Mouse (Mus musculus) liver, postnatal 0 days (tissue): ENCODE results near the gene Ier2. TPM values are rescaled to one million over a fixed set of nuclear protein-coding genes. Genes with fewer than 3 reads are reported as not detected.

Experiments used
- ATAC-seq: fragments of 200-750 bp; cut with Nextera tagmentation; 2 replicates; pipeline ENCODE4 v1.8.0; 2017; ENCODE audit warnings: mild to moderate bottlenecking, moderate library complexity
- DNase-seq: peaks from one replicate; pipeline ENCODE4 v3.0.0-alpha.2; 2016
- H3K27ac ChIP-seq: fragments of 300-500 bp; sonication (generic); 2 replicates; pipeline ENCODE4 v1.5.1; 2014; ENCODE audit warnings: antibody characterized with exemption, moderate library complexity, mild to moderate bottlenecking, low read depth
- H3K27me3 ChIP-seq: fragments of 300-500 bp; sonication (generic); 2 replicates; pipeline ENCODE4 v1.6.1; 2014; ENCODE audit warnings: low read length, control low read depth, mixed read lengths; ENCODE audit not compliant: insufficient read depth
- H3K36me3 ChIP-seq: fragments of 300-500 bp; sonication (generic); replicated peaks from 2 replicates; pipeline ENCODE4 v1.6.1; 2014; ENCODE audit warnings: mild to moderate bottlenecking, control low read depth, low read length, moderate library complexity, mixed read lengths; ENCODE audit not compliant: insufficient read depth
- H3K4me1 ChIP-seq: fragments of 300-500 bp; sonication (generic); 2 replicates; pipeline ENCODE4 v1.6.1; 2014; ENCODE audit warnings: antibody characterized with exemption, mild to moderate bottlenecking, control low read depth; ENCODE audit not compliant: insufficient read depth
- H3K4me2 ChIP-seq: fragments of 300-500 bp; sonication (generic); 2 replicates; pipeline ENCODE4 v1.6.1; 2014; ENCODE audit warnings: low read depth, mild to moderate bottlenecking, low read length, moderate library complexity, mixed read lengths
- H3K4me3 ChIP-seq: fragments of 300-500 bp; sonication (generic); 2 replicates; pipeline ENCODE4 v1.5.1; 2014; ENCODE audit warnings: low read depth, low read length
- H3K9ac ChIP-seq: fragments of 300-500 bp; sonication (generic); replicated peaks from 2 replicates; pipeline ENCODE4 v1.6.1; 2014; ENCODE audit warnings: mild to moderate bottlenecking, moderate library complexity
- H3K9me3 ChIP-seq: fragments of 300-500 bp; sonication (generic); 2 replicates; pipeline ENCODE4 v1.6.1; 2016; ENCODE audit warnings: mild to moderate bottlenecking, control low read depth, low read length, mixed read lengths
- CTCF ChIP-seq: sonication (generic); IDR thresholded peaks from 2 replicates; pipeline ENCODE4 v1.5.1; 2016; ENCODE audit warnings: antibody characterized with exemption, low read depth
- EP300 ChIP-seq: IDR thresholded peaks from 2 replicates; pipeline ENCODE4 v1.6.1; 2016; ENCODE audit warnings: antibody characterized with exemption, low read depth, mild to moderate bottlenecking
- WGBS: fragments of 180-500 bp; shearing (Covaris S2); extraction: QIAGEN DNeasy Blood & Tissue Kit; methylation state at CpG from one replicate; pipeline ENCODE4 v1.1.7; 2014; ENCODE audit not compliant: insufficient replicate concordance; 5-methylcytosine and 5-hydroxymethylcytosine counted together
- polyA plus RNA-seq: library from polyadenylated mRNA; unstranded; fragments of >200 nt; fragmentation: Nextera tagmentation; extraction: Ambion mirVana; gene quantifications from 2 replicates; pipeline ENCODE4 v1.2.1, GENCODE M21; 2015

Ier2 gene
- polyA plus RNA-seq, 1 experiment from 2014 or later = 32.3 TPM

GRCm38 (mm10) chr8:84621102-84621625 lies 41.5 kb downstream of the Ier2 start:
- Histone ChIP-seq H3K4me2 (no peak overlapping the region), H3K27ac (no peak overlapping the region), H3K27me3 (peaks cover 10% of the 10 kb centered on the region), H3K9me3 (no peaks in the 10 kb centered on the region), H3K9ac (no peak overlapping the region), H3K36me3 (no peaks in the 10 kb centered on the region), H3K4me3 (no peak overlapping the region), H3K4me1 (no peaks in the 10 kb centered on the region)
- no peak for TF ChIP-seq EP300
- TF ChIP-seq CTCF = peak; percentile 36
- DNase-seq (no peak), ATAC-seq (no peak)
- WGBS = 71% methylated on average over 8 of the region's 8 CpGs

- Histone ChIP-seq H3K4me1 (no peaks in the 10 kb centered on the region), H3K27me3 (peaks cover 10% of the 10 kb centered on the region), H3K4me3 (no peak overlapping the region), H3K36me3 (no peaks in the 10 kb centered on the region), H3K27ac (no peak overlapping the region), H3K4me2 (no peak overlapping the region), H3K9me3 (no peaks in the 10 kb centered on the region), H3K9ac (no peak overlapping the region)
- WGBS = 47% methylated on average over 22 of the region's 22 CpGs
- no peak for TF ChIP-seq EP300
- no peak for TF ChIP-seq CTCF
- DNase-seq = no peak
- ATAC-seq = no peak
These were observed 45.6 kb downstream of the Ier2 start for GRCm38 (mm10) chr8:84617005-84617404.

- DNase-seq (no peak), ATAC-seq (no peak)
- Histone ChIP-seq H3K27ac (no peak overlapping the region), H3K36me3 (no peaks in the 10 kb centered on the region), H3K4me2 (no peak overlapping the region), H3K9me3 (no peaks in the 10 kb centered on the region), H3K9ac (no peak overlapping the region), H3K27me3 (peaks cover 10% of the 10 kb centered on the region), H3K4me1 (no peaks in the 10 kb centered on the region), H3K4me3 (no peak overlapping the region)
- 50% methylated on average over 22 of the region's 22 CpGs for WGBS
- TF ChIP-seq CTCF = no peak
- TF ChIP-seq EP300 = no peak
These were observed 46.8 kb downstream of the Ier2 start for GRCm38 (mm10) chr8:84615666-84616485.

- Histone ChIP-seq H3K27ac (no peak overlapping the region), H3K9me3 (no peaks in the 10 kb centered on the region), H3K4me3 (no peak overlapping the region), H3K4me1 (no peaks in the 10 kb centered on the region), H3K4me2 (no peak overlapping the region), H3K36me3 (no peaks in the 10 kb centered on the region), H3K9ac (no peak overlapping the region), H3K27me3 (peaks cover 10% of the 10 kb centered on the region)
- DNase-seq (no peak), ATAC-seq (no peak)
- no peak for TF ChIP-seq EP300
- peak; percentile 68 for TF ChIP-seq CTCF
- WGBS = 30% methylated on average over 16 of the region's 16 CpGs
These were observed 48.0 kb downstream of the Ier2 start for GRCm38 (mm10) chr8:84614512-84615223.

Other genes with a start within 250 kb of the Ier2 start
- gene Trmt1, start 23.5 kb upstream of the Ier2 start, polyA plus RNA-seq = 21.3 TPM in 2 replicates
- 3.3 and 3.6 TPM in 2 replicates for gene Nacc1, start 25.0 kb upstream of the Ier2 start, polyA plus RNA-seq
- gene Lyl1, start 38.6 kb upstream of the Ier2 start, polyA plus RNA-seq = 24.6 and 25.7 TPM in 2 replicates
- 4.8 and 6.3 TPM in 2 replicates for gene G430095P16Rik, start 60.2 kb upstream of the Ier2 start, polyA plus RNA-seq
- 4.7 and 5.4 TPM in 2 replicates for gene Nfix, start 137.5 kb upstream of the Ier2 start, polyA plus RNA-seq
- 2.4 and 2.5 TPM in 2 replicates for gene Dand5, start 160.0 kb upstream of the Ier2 start, polyA plus RNA-seq
- 31.9 and 34.9 TPM in 2 replicates for gene Gadd45gip1, start 168.7 kb upstream of the Ier2 start, polyA plus RNA-seq
- 154 and 164 TPM in 2 replicates for gene Rad23a, start 177.8 kb upstream of the Ier2 start, polyA plus RNA-seq
- 331 and 375 TPM in 2 replicates for gene Calr, start 184.1 kb upstream of the Ier2 start, polyA plus RNA-seq
- gene Farsa, start 194.1 kb upstream of the Ier2 start, polyA plus RNA-seq = 30.3 and 33.6 TPM in 2 replicates
- gene Syce2, start 209.3 kb upstream of the Ier2 start, polyA plus RNA-seq = 30.6 and 31.2 TPM in 2 replicates
- 139 and 141 TPM in 2 replicates for gene Gcdh, start 231.1 kb upstream of the Ier2 start, polyA plus RNA-seq
- gene Klf1, start 239.1 kb upstream of the Ier2 start, polyA plus RNA-seq = 133 and 149 TPM in 2 replicates
- gene Dnase2a, start 245.7 kb upstream of the Ier2 start, polyA plus RNA-seq = 15.4 and 16.0 TPM in 2 replicates